Mouse (Mus musculus) forebrain, embryonic 10.5 days (tissue): ENCODE measurements around the gene Tnks2. TPM values are rescaled to one million over a fixed set of nuclear protein-coding genes. Genes with fewer than 3 reads are reported as not detected.
"Not testable (repeated sequence)": the region's sequence is repeated elsewhere in the genome, so short reads cannot be mapped to it uniquely, and the experiment has no call there.

Experiments used
- DNase-seq: peaks from one replicate; pipeline ENCODE4 v3.0.0-alpha.2; 2017; ENCODE audit warnings: low spot score; ENCODE audit errors: extremely low spot score
- H3K27ac ChIP-seq: fragments of 300-500 bp; sonication (generic); 2 replicates; pipeline ENCODE4 v1.5.1; 2016; ENCODE audit warnings: mild to moderate bottlenecking
- H3K27me3 ChIP-seq: fragments of 300-500 bp; sonication (generic); 2 replicates; pipeline ENCODE4 v1.6.1; 2016; ENCODE audit warnings: mild to moderate bottlenecking; ENCODE audit not compliant: poor library complexity, severe bottlenecking
- H3K36me3 ChIP-seq: fragments of 300-500 bp; sonication (generic); replicated peaks from 2 replicates; pipeline ENCODE4 v1.6.1; 2016; ENCODE audit warnings: mild to moderate bottlenecking, moderate library complexity
- H3K4me1 ChIP-seq: fragments of 300-500 bp; sonication (generic); 2 replicates; pipeline ENCODE4 v1.6.1; 2016
- H3K4me3 ChIP-seq: fragments of 300-500 bp; sonication (generic); 2 replicates; pipeline ENCODE4 v1.5.1; 2016; ENCODE audit warnings: mild to moderate bottlenecking, moderate library complexity
- H3K9me3 ChIP-seq: fragments of 300-500 bp; sonication (generic); 2 replicates; pipeline ENCODE4 v1.6.1; 2016; ENCODE audit warnings: mild to moderate bottlenecking, moderate library complexity
- WGBS: fragments of 180-500 bp; shearing (Covaris S2); methylation state at CpG from one replicate; pipeline ENCODE4 v1.1.7; 2016; 5-methylcytosine and 5-hydroxymethylcytosine counted together
- polyA plus RNA-seq: library from polyadenylated mRNA; unstranded; fragments of >200 nt; fragmentation: Nextera tagmentation; extraction: Ambion mirVana; gene quantifications from 2 replicates; pipeline ENCODE4 v1.2.1, GENCODE M21; 2016

Gene Tnks2
- polyA plus RNA-seq, 1 experiment from 2014 or later, result 48.5 TPM

GRCm38 (mm10) chr19:36834532-36835431 is 750 bp downstream of the Tnks2 start:
- peaks cover 21% of the 10 kb centered on the region for H3K36me3 ChIP-seq
- no peaks in the 10 kb centered on the region for H3K9me3 ChIP-seq
- peak; percentile 60 for DNase-seq
- H3K27me3 ChIP-seq, result no peaks in the 10 kb centered on the region
- WGBS, result under 1% methylated on average over 62 of the region's 62 CpGs
- peak overlapping the region; percentile 95 for H3K4me3 ChIP-seq
- H3K4me1 ChIP-seq, result peaks cover 28% of the 10 kb centered on the region
- peak overlapping the region; percentile 98 for H3K27ac ChIP-seq

DNA sequence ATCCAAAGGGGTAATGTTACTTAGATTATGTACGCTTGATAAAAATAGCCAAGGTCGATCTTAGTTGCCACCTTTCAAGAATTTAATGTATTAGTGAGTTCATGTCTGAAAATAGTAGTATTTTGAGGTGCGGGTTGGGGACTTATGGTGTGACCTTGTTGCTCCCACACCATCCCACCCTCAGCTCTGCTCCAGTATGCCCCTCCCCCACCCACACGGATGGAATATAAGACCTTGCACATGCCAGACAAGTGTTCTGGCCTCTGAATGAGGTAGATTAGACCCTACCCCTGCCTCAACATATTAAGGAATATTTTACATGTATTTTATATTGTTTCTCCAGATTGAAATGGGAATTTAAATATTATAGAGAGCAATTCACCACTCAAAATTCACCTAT is 2.0 kb downstream of the Tnks2 start:
- WGBS, result 67% methylated on average over 4 of the region's 4 CpGs
- H3K4me1 ChIP-seq, result peaks cover 28% of the 10 kb centered on the region
- H3K9me3 ChIP-seq, result peaks cover 4% of the 10 kb centered on the region; the same call in 1 of the 2 replicates
- H3K36me3 ChIP-seq, result peaks cover 33% of the 10 kb centered on the region
- peak overlapping the region; percentile 95 for H3K4me3 ChIP-seq
- no peak for DNase-seq
- H3K27me3 ChIP-seq, result no peaks in the 10 kb centered on the region
- H3K27ac ChIP-seq, result no peak overlapping the region

- no peak for DNase-seq
- Histone ChIP-seq H3K9me3 (peaks cover 4% of the 10 kb centered on the region; the same call in 1 of the 2 replicates), H3K27me3 (no peaks in the 10 kb centered on the region), H3K4me1 (peaks cover 14% of the 10 kb centered on the region), H3K27ac (no peak overlapping the region), H3K36me3 (peaks cover 67% of the 10 kb centered on the region), H3K4me3 (no peak overlapping the region)
- 97% methylated on average over 3 of the region's 3 CpGs for WGBS
These were observed 6.3 kb downstream of the Tnks2 start for GRCm38 (mm10) chr19:36840301-36840700.

DNA sequence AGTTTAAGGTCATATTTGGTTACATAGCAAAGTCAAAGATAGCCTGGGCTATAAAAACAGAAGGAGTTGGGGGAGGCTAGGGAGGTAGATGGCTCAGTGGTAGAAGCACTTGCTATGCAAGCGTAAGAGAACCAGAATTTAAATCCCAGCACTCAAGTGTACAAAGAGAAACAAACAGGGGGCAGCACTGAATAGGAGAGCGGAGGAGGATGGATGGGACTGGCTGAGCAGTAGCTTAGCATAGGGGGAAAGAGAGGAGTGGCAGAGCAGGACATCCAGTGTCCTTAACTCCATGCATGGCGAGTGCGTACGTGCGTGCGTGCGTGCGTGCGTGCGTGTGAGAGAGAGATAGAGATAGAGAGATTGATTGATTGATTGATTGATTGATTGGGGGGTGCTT is 9.8 kb downstream of the Tnks2 start:
- no peaks in the 10 kb centered on the region for H3K4me1 ChIP-seq
- H3K27ac ChIP-seq, result no peak overlapping the region
- no peak for DNase-seq
- H3K27me3 ChIP-seq, result no peaks in the 10 kb centered on the region
- no peak overlapping the region for H3K4me3 ChIP-seq
- WGBS, result 93% methylated on average over 11 of the region's 11 CpGs
- peaks cover 91% of the 10 kb centered on the region for H3K36me3 ChIP-seq
- peaks cover 4% of the 10 kb centered on the region; the same call in 1 of the 2 replicates for H3K9me3 ChIP-seq

- Histone ChIP-seq H3K36me3 (peaks cover 90% of the 10 kb centered on the region), H3K4me1 (no peaks in the 10 kb centered on the region), H3K27me3 (no peaks in the 10 kb centered on the region), H3K9me3 (no peaks in the 10 kb centered on the region), H3K27ac (no peak overlapping the region), H3K4me3 (no peak overlapping the region)
- 89% methylated on average over 5 of the region's 5 CpGs for WGBS
- DNase-seq, result no peak
These were observed 11.9 kb downstream of the Tnks2 start for GRCm38 (mm10) chr19:36845924-36846323.

- H3K4me1 ChIP-seq, result no peaks in the 10 kb centered on the region
- WGBS, result 95% methylated on average over 2 of the region's 2 CpGs
- DNase-seq, result no peak
- H3K27me3 ChIP-seq, result no peaks in the 10 kb centered on the region
- peaks cover 97% of the 10 kb centered on the region for H3K36me3 ChIP-seq
- no peak overlapping the region for H3K27ac ChIP-seq
- no peaks in the 10 kb centered on the region for H3K9me3 ChIP-seq
- no peak overlapping the region for H3K4me3 ChIP-seq
These were observed 19.8 kb downstream of the Tnks2 start for GRCm38 (mm10) chr19:36853831-36854230.

GRCm38 (mm10) chr19:36857851-36858250 is 23.8 kb downstream of the Tnks2 start:
- Histone ChIP-seq H3K36me3 (peaks cover 98% of the 10 kb centered on the region), H3K27me3 (no peaks in the 10 kb centered on the region), H3K27ac (no peak overlapping the region), H3K9me3 (no peaks in the 10 kb centered on the region), H3K4me1 (no peaks in the 10 kb centered on the region), H3K4me3 (no peak overlapping the region)
- WGBS, result 92% methylated on average over 9 of the region's 9 CpGs
- no peak for DNase-seq

GRCm38 (mm10) chr19:36860393-36860792 is 26.4 kb downstream of the Tnks2 start:
- no peaks in the 10 kb centered on the region for H3K9me3 ChIP-seq
- H3K36me3 ChIP-seq, result peaks cover 97% of the 10 kb centered on the region
- no peak overlapping the region for H3K4me3 ChIP-seq
- 94% methylated on average over 5 of the region's 5 CpGs for WGBS
- no peaks in the 10 kb centered on the region for H3K4me1 ChIP-seq
- H3K27ac ChIP-seq, result no peak overlapping the region
- DNase-seq, result no peak
- H3K27me3 ChIP-seq, result no peaks in the 10 kb centered on the region

DNA sequence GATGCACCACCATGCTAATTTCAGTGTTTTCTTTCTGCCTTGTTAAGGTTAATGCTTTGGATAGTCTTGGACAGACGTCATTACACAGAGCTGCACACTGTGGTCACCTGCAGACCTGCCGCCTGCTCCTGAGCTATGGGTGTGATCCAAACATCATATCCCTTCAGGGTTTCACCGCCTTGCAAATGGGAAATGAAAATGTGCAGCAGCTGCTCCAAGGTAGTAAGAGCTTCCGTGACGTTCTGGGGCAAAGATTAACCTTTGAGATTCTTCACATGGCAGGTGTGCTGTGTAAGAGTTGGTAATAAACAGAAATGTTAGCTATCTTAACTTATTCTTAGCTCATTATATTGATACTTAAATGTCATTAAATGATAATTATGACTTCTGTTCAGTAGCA is 31.9 kb downstream of the Tnks2 start:
- no peak overlapping the region for H3K4me3 ChIP-seq
- no peaks in the 10 kb centered on the region for H3K9me3 ChIP-seq
- no peaks in the 10 kb centered on the region for H3K4me1 ChIP-seq
- H3K27ac ChIP-seq, result no peak overlapping the region
- 93% methylated on average over 5 of the region's 5 CpGs for WGBS
- H3K27me3 ChIP-seq, result no peaks in the 10 kb centered on the region
- H3K36me3 ChIP-seq, result peaks cover 98% of the 10 kb centered on the region
- DNase-seq, result no peak

- H3K27ac ChIP-seq, result no peak overlapping the region
- WGBS, result 95% methylated on average over 8 of the region's 8 CpGs
- H3K27me3 ChIP-seq, result no peaks in the 10 kb centered on the region
- peaks cover 96% of the 10 kb centered on the region for H3K36me3 ChIP-seq
- H3K9me3 ChIP-seq, result no peaks in the 10 kb centered on the region
- H3K4me3 ChIP-seq, result no peak overlapping the region
- no peak for DNase-seq
- no peaks in the 10 kb centered on the region for H3K4me1 ChIP-seq
These were observed 33.4 kb downstream of the Tnks2 start for GRCm38 (mm10) chr19:36867416-36867815.

DNA sequence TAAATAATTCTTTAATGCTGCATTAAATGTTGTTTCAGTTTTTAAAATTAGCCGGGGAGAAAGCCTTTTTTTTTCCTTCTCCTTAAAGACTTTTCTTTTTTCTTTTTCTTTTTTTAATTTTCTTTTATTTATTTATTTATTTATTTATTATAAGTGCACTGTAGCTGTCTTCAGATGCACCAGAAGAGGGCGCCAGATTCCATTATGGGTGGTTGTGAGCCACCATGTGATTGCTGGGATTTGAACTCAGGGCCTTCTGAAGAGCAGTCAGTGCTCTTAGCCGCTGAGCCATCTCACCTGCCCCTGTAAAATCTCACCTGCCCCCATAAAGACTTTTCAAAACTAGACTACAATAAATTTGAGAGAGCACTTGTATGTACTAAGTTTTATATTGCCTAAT is 34.6 kb downstream of the Tnks2 start:
- H3K27me3 ChIP-seq, H3K9me3 ChIP-seq, H3K27ac ChIP-seq, H3K4me3 ChIP-seq, H3K4me1 ChIP-seq, DNase-seq: not testable (repeated sequence)
- 80% methylated on average over 3 of the region's 3 CpGs for WGBS
- peaks cover 96% of the 10 kb centered on the region for H3K36me3 ChIP-seq

DNA sequence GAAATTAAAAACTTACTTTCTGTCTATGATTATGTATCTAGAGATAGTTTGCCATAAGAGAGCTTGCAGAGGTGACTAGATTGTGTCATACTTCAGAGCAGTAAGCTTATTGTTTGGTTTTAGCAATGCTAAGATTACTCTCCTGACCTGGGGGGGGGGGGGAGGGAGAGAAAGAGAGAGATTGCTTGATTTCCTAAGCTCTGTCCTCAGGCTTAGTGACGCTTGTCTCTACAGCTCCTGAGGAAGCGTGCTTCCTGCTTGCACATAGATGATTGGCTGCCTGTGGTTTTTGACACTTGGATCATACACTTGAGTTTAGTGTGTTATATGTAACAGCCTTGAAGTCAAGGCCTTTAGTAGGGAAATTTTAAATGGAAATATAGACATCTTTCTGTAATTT is 40.6 kb downstream of the Tnks2 start:
- no peaks in the 10 kb centered on the region for H3K4me1 ChIP-seq
- no peak overlapping the region for H3K4me3 ChIP-seq
- H3K9me3 ChIP-seq, result no peaks in the 10 kb centered on the region
- peaks cover 98% of the 10 kb centered on the region for H3K36me3 ChIP-seq
- H3K27me3 ChIP-seq, result no peaks in the 10 kb centered on the region
- DNase-seq, result no peak
- no peak overlapping the region for H3K27ac ChIP-seq
- WGBS, result 86% methylated on average over 2 of the region's 2 CpGs

GRCm38 (mm10) chr19:36877329-36877728 is 43.3 kb downstream of the Tnks2 start:
- DNase-seq, result no peak
- no peaks in the 10 kb centered on the region for H3K27me3 ChIP-seq
- H3K36me3 ChIP-seq, result peaks cover 100% of the 10 kb centered on the region
- no peaks in the 10 kb centered on the region for H3K9me3 ChIP-seq
- H3K4me3 ChIP-seq, result no peak overlapping the region
- no peak overlapping the region for H3K27ac ChIP-seq
- no peaks in the 10 kb centered on the region for H3K4me1 ChIP-seq
